Mouse (Mus musculus) spleen, adult 2 months (tissue): ENCODE results near the gene Lgals8. TPM values are rescaled to one million over a fixed set of nuclear protein-coding genes. Genes with fewer than 3 reads are reported as not detected.

ENCODE experiments used
- DNase-seq, 2 experiments: peaks; one replicate each; pipeline versions ENCODE4 v3.0.0 to v3.0.0-alpha.2; 2012 to 2021; ENCODE audit warnings: low spot score in 2 of 2, low read depth in 1 of 2
- H3K27ac ChIP-seq: fragments of 200-500 bp; 2 replicates; pipeline ENCODE4 v1.5.1; 2012; ENCODE audit warnings: low read length, inconsistent platforms; ENCODE audit not compliant: insufficient read depth
- H3K27me3 ChIP-seq: fragments of 200-500 bp; 2 replicates; pipeline ENCODE4 v1.6.1; 2012; ENCODE audit warnings: mild to moderate bottlenecking, moderate library complexity, low read length, inconsistent platforms; ENCODE audit not compliant: control insufficient read depth, insufficient read depth
- H3K36me3 ChIP-seq: fragments of 200-500 bp; 2 replicates; pipeline ENCODE4 v1.6.1; 2012; ENCODE audit warnings: mild to moderate bottlenecking, low read length, inconsistent platforms; ENCODE audit not compliant: control insufficient read depth, insufficient read depth
- H3K4me1 ChIP-seq: fragments of 200-500 bp; 2 replicates; pipeline ENCODE4 v1.6.1; 2011; ENCODE audit warnings: inconsistent platforms; ENCODE audit not compliant: control insufficient read depth, insufficient read depth, insufficient read length
- H3K4me3 ChIP-seq: fragments of 200-500 bp; 2 replicates; pipeline ENCODE4 v1.5.1; 2011; ENCODE audit warnings: mild to moderate bottlenecking, inconsistent platforms; ENCODE audit not compliant: insufficient read depth, insufficient read length; ENCODE audit errors: extremely low read depth
- CTCF ChIP-seq: fragments of 200-500 bp; IDR thresholded peaks from 2 replicates; pipeline ENCODE4 v1.5.1; 2011; ENCODE audit warnings: mild to moderate bottlenecking, inconsistent platforms; ENCODE audit not compliant: insufficient read depth, insufficient read length, insufficient replicate concordance; ENCODE audit errors: extremely low read depth
- POLR2A ChIP-seq: fragments of 200-500 bp; IDR thresholded peaks from 2 replicates; pipeline ENCODE4 v1.6.1; 2011; ENCODE audit warnings: low read depth, low read length, inconsistent platforms
- WGBS: fragments of 180-500 bp; shearing (Covaris S2); methylation state at CpG from one replicate; pipeline ENCODE4 v1.1.7; 2018; 5-methylcytosine and 5-hydroxymethylcytosine counted together
- polyA plus RNA-seq: library from polyadenylated mRNA; depleted of rRNA; stranded (reverse); fragments of >200 nt; gene quantifications from 2 replicates; pipeline ENCODE4 v1.2.3, GENCODE M21; 2012; rRNA removed

Lgals8 gene
- polyA plus RNA-seq, result 21.7 and 23.5 TPM in 2 replicates

DNA sequence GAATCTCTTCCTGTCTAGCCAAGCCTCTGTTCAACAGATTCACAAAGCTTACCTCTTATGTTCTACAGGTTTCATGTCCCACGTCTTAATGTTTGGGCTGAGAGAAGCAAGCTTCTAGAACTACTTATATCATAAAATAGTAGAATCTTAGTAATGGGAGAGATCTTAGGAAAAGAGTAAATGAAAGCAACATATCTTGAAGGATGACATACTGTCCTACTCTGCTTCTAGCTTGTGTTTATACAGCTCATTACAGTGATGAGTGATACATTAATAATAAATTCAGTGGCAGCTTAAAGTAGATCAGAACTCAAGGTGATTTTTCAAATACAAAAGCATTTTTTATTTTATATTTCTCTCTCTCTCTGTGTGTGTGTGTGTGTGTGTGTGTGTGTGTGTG is at the start of gene Lgals8:
Gene Lgals8, minus strand, starts transcription at position 101 of the 400 bp plus-strand sequence.
- no peak for TF ChIP-seq POLR2A
- TF ChIP-seq CTCF, result no peak

DNA sequence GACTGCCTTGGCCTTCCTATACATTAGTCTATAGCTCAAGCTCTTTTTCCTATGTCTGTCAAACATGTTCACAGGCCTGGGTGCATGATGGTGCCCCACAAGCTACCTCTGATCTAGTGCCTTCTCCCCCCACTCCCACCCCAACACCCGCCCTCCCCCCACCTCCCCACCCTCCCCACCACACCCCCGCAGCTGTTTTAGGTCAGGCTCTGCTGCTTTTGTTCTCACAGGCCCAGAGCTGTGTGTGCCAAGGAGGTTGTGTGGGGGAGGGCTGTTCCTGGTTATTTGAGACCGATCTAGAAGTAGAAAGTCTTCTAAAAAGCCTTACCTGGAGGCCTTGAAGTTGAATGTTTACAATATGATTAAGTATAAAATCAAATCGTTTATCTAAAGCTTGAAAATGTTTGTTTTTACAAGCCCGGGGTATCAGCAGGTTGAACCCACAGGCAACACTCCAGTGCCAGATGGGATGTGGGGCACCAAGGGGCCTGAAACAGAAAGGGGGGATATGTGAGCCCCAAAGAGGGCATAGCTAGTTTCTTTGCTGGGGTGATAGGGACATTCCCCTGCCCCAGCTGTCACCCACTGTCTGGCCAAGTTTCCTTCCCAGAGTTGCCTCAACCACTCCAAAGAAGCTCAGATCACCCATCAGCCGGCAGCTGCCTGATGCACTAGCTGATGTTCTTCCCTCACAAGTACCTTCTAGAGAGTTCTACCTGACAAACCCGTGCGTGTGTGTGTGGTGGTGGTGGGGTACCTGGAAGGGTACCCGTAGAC is 46.6 kb upstream of the Lgals8 start:
- TF ChIP-seq CTCF (no peak), POLR2A (no peak)
- Histone ChIP-seq H3K27me3 (no peaks in the 10 kb centered on the region), H3K4me3 (no peak overlapping the region), H3K36me3 (no peaks in the 10 kb centered on the region), H3K27ac (peak overlapping the region; percentile 79), H3K4me1 (peaks cover 25% of the 10 kb centered on the region; the same call in 1 of the 2 replicates)
- peak in 1 of 2 experiments; percentile 54 for DNase-seq
- WGBS, result 62% methylated on average over 9 of the region's 9 CpGs

More for the DNA sequence above, at the start of gene Lgals8:
- no peak within 1 kb of the TSS for H3K4me3 ChIP-seq
- WGBS, result 86% methylated on average over 1 of the region's 1 CpGs
- no peak for DNase-seq
- H3K27ac ChIP-seq, result no peak within 1 kb of the TSS
- H3K36me3 ChIP-seq, result no peaks in the 10 kb centered on the region
- peaks cover 2% of the 10 kb centered on the region; the same call in 1 of the 2 replicates for H3K4me1 ChIP-seq
- no peaks in the 10 kb centered on the region for H3K27me3 ChIP-seq

DNA sequence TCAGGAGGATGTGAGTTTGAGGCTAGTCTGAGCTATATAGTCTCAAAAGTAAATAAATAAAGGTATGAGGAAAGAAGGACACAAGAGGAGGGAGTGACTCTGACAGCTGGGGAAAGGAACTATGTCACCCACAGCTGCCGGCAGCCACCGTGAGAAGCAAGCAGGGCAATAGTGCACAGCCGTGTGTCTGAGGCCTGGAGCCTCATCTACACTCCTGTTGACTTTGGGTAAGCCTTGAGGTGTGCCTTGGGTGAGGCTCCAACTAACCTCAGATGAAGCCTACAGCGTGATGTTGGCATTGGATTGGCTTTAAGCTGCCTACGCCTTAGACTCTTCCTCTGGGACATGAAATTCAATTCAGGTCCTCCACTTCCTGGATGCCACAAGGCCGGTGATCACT is 45.3 kb upstream of the Lgals8 start:
- DNase-seq, result no peak
- peak overlapping the region; percentile 77 for H3K27ac ChIP-seq
- 65% methylated on average over 6 of the region's 6 CpGs for WGBS
- H3K27me3 ChIP-seq, result no peaks in the 10 kb centered on the region
- TF ChIP-seq CTCF, result no peak
- no peak for TF ChIP-seq POLR2A
- H3K4me3 ChIP-seq, result no peak overlapping the region
- peaks cover 25% of the 10 kb centered on the region; the same call in 1 of the 2 replicates for H3K4me1 ChIP-seq
- no peaks in the 10 kb centered on the region for H3K36me3 ChIP-seq

DNA sequence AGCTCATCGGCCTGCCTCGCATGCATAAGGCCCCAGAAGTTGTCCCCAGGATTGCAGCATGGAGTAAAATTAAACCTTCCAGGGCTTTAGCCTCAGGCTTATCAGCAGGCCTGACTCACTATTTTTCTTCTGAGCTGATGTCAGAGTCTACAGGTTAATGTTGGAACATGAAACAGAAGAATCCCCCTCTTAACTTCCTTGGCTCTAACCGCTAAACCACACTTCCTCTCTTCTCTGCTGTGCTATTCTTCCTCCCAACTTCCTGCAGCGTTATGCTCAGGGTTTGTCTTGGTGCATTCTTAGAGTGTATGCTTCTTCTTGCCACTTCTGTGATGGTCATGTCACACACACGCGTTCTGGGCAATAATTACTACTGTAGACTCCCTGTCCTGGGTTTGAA is 42.7 kb upstream of the Lgals8 start:
- no peaks in the 10 kb centered on the region for H3K36me3 ChIP-seq
- 23% methylated on average over 6 of the region's 6 CpGs for WGBS
- H3K27ac ChIP-seq, result peak overlapping the region; percentile 40; the same call in 1 of the 2 replicates
- TF ChIP-seq CTCF (no peak), POLR2A (no peak)
- H3K4me3 ChIP-seq, result no peak overlapping the region
- H3K27me3 ChIP-seq, result no peaks in the 10 kb centered on the region
- H3K4me1 ChIP-seq, result peaks cover 37% of the 10 kb centered on the region; the same call in 1 of the 2 replicates
- DNase-seq, result peak; percentile 41 to 43

DNA sequence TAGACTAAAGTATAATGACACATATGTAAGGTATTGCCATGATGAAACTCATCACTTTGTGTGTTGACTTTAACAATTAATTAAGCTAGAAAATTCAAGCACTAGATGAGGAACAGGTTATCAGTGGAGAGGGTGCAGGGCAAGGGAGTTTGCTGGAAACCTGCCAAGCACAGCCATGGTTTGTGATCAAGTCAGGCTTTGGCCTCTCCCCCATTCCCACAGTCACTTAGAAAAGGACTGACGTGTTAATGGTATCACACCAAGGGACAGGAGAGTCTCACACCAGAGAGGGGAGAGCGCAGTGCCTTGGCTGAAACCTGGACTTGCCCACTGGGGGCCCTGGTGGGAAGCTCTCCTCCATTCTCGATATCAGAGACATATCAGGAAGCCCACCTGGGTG is 40.6 kb upstream of the Lgals8 start:
- DNase-seq, result no peak
- Histone ChIP-seq H3K36me3 (no peaks in the 10 kb centered on the region), H3K27ac (no peak overlapping the region), H3K4me3 (no peak overlapping the region), H3K27me3 (no peaks in the 10 kb centered on the region), H3K4me1 (peaks cover 26% of the 10 kb centered on the region; the same call in 1 of the 2 replicates)
- 77% methylated on average over 3 of the region's 3 CpGs for WGBS
- TF ChIP-seq CTCF (no peak), POLR2A (no peak)

DNA sequence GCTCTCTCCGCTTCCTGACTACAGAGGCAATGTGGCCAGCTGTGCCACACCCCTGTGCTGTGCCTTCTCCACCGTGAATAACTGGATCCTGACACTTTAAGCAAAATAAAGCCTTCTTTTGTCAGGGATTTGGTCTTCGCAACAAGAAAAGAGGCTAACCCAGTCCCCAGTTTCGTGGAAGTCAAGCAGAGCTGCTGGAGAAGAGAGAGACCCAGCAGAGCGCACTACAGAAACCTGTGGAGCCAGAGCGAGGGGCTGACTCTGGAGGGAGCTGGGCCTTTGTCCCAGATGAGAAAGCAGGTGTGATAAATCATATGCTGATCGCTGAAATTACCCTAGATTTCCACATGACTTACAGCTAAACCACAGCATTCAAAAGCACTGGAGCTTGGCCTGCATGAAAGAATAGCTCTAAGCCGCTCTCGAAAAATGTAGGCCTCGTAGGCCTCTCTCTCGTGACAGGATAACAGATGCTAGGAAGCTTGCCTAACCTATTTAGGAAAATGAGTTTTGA is 38.6 kb upstream of the Lgals8 start:
- WGBS, result 39% methylated on average over 11 of the region's 11 CpGs
- no peak overlapping the region for H3K4me3 ChIP-seq
- peaks cover 22% of the 10 kb centered on the region; the same call in 1 of the 2 replicates for H3K4me1 ChIP-seq
- H3K27me3 ChIP-seq, result no peaks in the 10 kb centered on the region
- no peaks in the 10 kb centered on the region for H3K36me3 ChIP-seq
- peak; percentile 29 to 51 for DNase-seq
- H3K27ac ChIP-seq, result peak overlapping the region; percentile 63
- TF ChIP-seq CTCF (no peak), POLR2A (no peak)
